Mouse (Mus musculus) forebrain, embryonic 15.5 days (tissue): Measurements from ENCODE around the gene Fam214a. TPM values are rescaled to one million over a fixed set of nuclear protein-coding genes. Genes with fewer than 3 reads are reported as not detected.

ENCODE experiments used
- ATAC-seq: fragments of 200-750 bp; cut with Nextera tagmentation; replicated peaks from 2 replicates; pipeline ENCODE4 v1.8.0; 2017; ENCODE audit warnings: mild to moderate bottlenecking, moderate TSS enrichment, moderate library complexity
- H3K27ac ChIP-seq: fragments of 300-500 bp; sonication (generic); replicated peaks from 2 replicates; pipeline ENCODE4 v1.5.1; 2015; ENCODE audit warnings: mild to moderate bottlenecking, inconsistent platforms
- H3K27me3 ChIP-seq: fragments of 300-500 bp; sonication (generic); 2 replicates; pipeline ENCODE4 v1.6.1; 2015; ENCODE audit warnings: inconsistent platforms
- H3K36me3 ChIP-seq: fragments of 300-500 bp; sonication (generic); 2 replicates; pipeline ENCODE4 v1.6.1; 2015; ENCODE audit warnings: mild to moderate bottlenecking, inconsistent platforms
- H3K4me1 ChIP-seq: fragments of 300-500 bp; sonication (generic); 2 replicates; pipeline ENCODE4 v1.6.1; 2015; ENCODE audit warnings: inconsistent platforms
- H3K4me2 ChIP-seq: fragments of 300-500 bp; sonication (generic); replicated peaks from 2 replicates; pipeline ENCODE4 v1.6.1; 2015; ENCODE audit warnings: mild to moderate bottlenecking, inconsistent platforms
- H3K4me3 ChIP-seq: fragments of 300-500 bp; sonication (generic); 2 replicates; pipeline ENCODE4 v1.5.1; 2015; ENCODE audit warnings: mild to moderate bottlenecking, inconsistent platforms
- H3K9ac ChIP-seq: fragments of 300-500 bp; sonication (generic); replicated peaks from 2 replicates; pipeline ENCODE4 v1.6.1; 2015; ENCODE audit warnings: mild to moderate bottlenecking, inconsistent platforms
- H3K9me3 ChIP-seq: fragments of 300-500 bp; sonication (generic); 2 replicates; pipeline ENCODE4 v1.6.1; 2016; ENCODE audit warnings: inconsistent platforms
- WGBS: fragments of 180-500 bp; shearing (Covaris S2); methylation state at CpG from one replicate; pipeline ENCODE4 v1.1.7; 2015; ENCODE audit warnings: mixed read lengths; 5-methylcytosine and 5-hydroxymethylcytosine counted together
- polyA plus RNA-seq: library from polyadenylated mRNA; unstranded; fragments of >200 nt; fragmentation: Nextera tagmentation; extraction: Ambion mirVana; gene quantifications from 2 replicates; pipeline ENCODE4 v1.2.1, GENCODE M21; 2015

Fam214a gene
- polyA plus RNA-seq, 1 experiment from 2014 or later, result 29.8 TPM

GRCm38 (mm10) chr9:75072361-75072760 lies 119.7 kb downstream of the Fam214a start:
- WGBS, result 6% methylated on average over 3 of the region's 3 CpGs
- Histone ChIP-seq H3K4me2 (peak overlapping the region; percentile 75), H3K27ac (peak overlapping the region; percentile 97), H3K9ac (peak overlapping the region; percentile 88), H3K27me3 (no peaks in the 10 kb centered on the region), H3K4me1 (peaks cover 29% of the 10 kb centered on the region), H3K36me3 (no peaks in the 10 kb centered on the region), H3K9me3 (no peaks in the 10 kb centered on the region), H3K4me3 (peak overlapping the region; percentile 71)
- no peak for ATAC-seq

GRCm38 (mm10) chr9:75077191-75077590 lies 124.5 kb downstream of the Fam214a start:
- no peaks in the 10 kb centered on the region for H3K27me3 ChIP-seq
- no peaks in the 10 kb centered on the region for H3K9me3 ChIP-seq
- no peaks in the 10 kb centered on the region for H3K36me3 ChIP-seq
- ATAC-seq, result no peak
- no peak overlapping the region for H3K27ac ChIP-seq
- peaks cover 24% of the 10 kb centered on the region for H3K4me1 ChIP-seq
- H3K4me2 ChIP-seq, result no peak overlapping the region
- no peak overlapping the region for H3K9ac ChIP-seq
- no peak overlapping the region for H3K4me3 ChIP-seq

Other genes starting within 250 kb of the Fam214a start
- gene Onecut1, start 91.0 kb upstream of the Fam214a start, polyA plus RNA-seq, result 0.47 and 1.3 TPM in 2 replicates
- gene Arpp19, start 84.7 kb downstream of the Fam214a start, polyA plus RNA-seq, result 230 and 242 TPM in 2 replicates
- 33.5 and 33.6 TPM in 2 replicates for gene Myo5a, start 118.1 kb downstream of the Fam214a start, polyA plus RNA-seq